ENCODE assay signal across 11 mouse cellular contexts in genomic region chr2:90913671-90914070, GRCm38 (mm10). TPM values are rescaled to one million over a fixed set of nuclear protein-coding genes. Genes with fewer than 3 reads are reported as not detected.
DNase-seq lines count a peak whose midpoint lies in the region; ATAC-seq and TF ChIP-seq lines count a peak whose summit lies in the region.
"Had no signal": no experiment of that assay in that cellular context is flagged by ENCODE, and none has a peak within 500 bp of the region (broad histone marks: within the 10 kb centered on the region; RNA-seq: fewer than 3 reads in every experiment).

No protein-coding gene starts in this region.

- no peaks in the 10 kb centered on the region for H3K9me3 ChIP-seq in embryonic facial prominence, embryonic 13.5 days
- H3K9me3 ChIP-seq in embryonic facial prominence, embryonic 10.5 days = no peaks in the 10 kb centered on the region
- H3K9me3 ChIP-seq: midbrain, embryonic 12.5 days had no signal

- WGBS in embryonic facial prominence, embryonic 13.5 days = 87% methylated on average over 2 of the region's 2 CpGs
- WGBS in embryonic facial prominence, embryonic 10.5 days = 91% methylated on average over 2 of the region's 2 CpGs

- no peak overlapping the region for H3K4me2 ChIP-seq in embryonic facial prominence, embryonic 13.5 days
- H3K4me2 ChIP-seq: midbrain, embryonic 12.5 days had no signal

- no peak for ATAC-seq in embryonic facial prominence, embryonic 13.5 days (ENCODE audit: insufficient number of reproducible peaks, insufficient read depth, low FRiP score, low TSS enrichment, low read depth)

- no peak overlapping the region for H3K27ac ChIP-seq in embryonic facial prominence, embryonic 13.5 days
- H3K27ac ChIP-seq in embryonic facial prominence, embryonic 10.5 days (replicated peaks) = no peak overlapping the region
- H3K27ac ChIP-seq in layer of hippocampus, adult 2 months = peak overlapping the region; percentile 1; the same call in 1 of the 2 replicates
- H3K27ac ChIP-seq: midbrain, embryonic 12.5 days had no signal

- DNase-seq in embryonic facial prominence, embryonic 10.5 days (ENCODE audit: low spot score) = no peak
- DNase-seq in layer of hippocampus, adult 2 months (ENCODE audit: low spot score in 2 of 2) = no peak
- no peak for DNase-seq in layer of hippocampus, adult 8-10 months (ENCODE audit: low spot score in 2 of 2)
- DNase-seq in NIH3T3 (ENCODE audit: low read depth) = peak; percentile 69
- DNase-seq in kidney, adult 9 months = peak; percentile 63
- DNase-seq in right cerebral cortex, adult 18-20 months = no peak
- DNase-seq in ovary, postnatal 36 days (ENCODE audit: low spot score) = no peak

- H3K27me3 ChIP-seq in embryonic facial prominence, embryonic 13.5 days = no peaks in the 10 kb centered on the region
- H3K27me3 ChIP-seq in embryonic facial prominence, embryonic 10.5 days (replicated peaks; ENCODE audit: low read depth, poor library complexity, severe bottlenecking) = no peaks in the 10 kb centered on the region
- H3K27me3 ChIP-seq: midbrain, embryonic 12.5 days had no signal

- peaks cover 53% of the 10 kb centered on the region for H3K36me3 ChIP-seq in embryonic facial prominence, embryonic 13.5 days
- H3K36me3 ChIP-seq in embryonic facial prominence, embryonic 10.5 days (replicated peaks) = peaks cover 67% of the 10 kb centered on the region

- peaks cover 25% of the 10 kb centered on the region for H3K4me1 ChIP-seq in embryonic facial prominence, embryonic 13.5 days
- peaks cover 33% of the 10 kb centered on the region for H3K4me1 ChIP-seq in embryonic facial prominence, embryonic 10.5 days

- TF ChIP-seq CTCF in layer of hippocampus, adult 2 months (conservative IDR thresholded peaks at IDR 0.05) = no peak

- 0 out of 2 replicates have a peak overlapping the region, but pooled peaks have one; percentile 11 for H3K9ac ChIP-seq in embryonic facial prominence, embryonic 13.5 days
- H3K9ac ChIP-seq: midbrain, embryonic 12.5 days had no signal

- no peak overlapping the region for H3K4me3 ChIP-seq in embryonic facial prominence, embryonic 13.5 days
- no peak overlapping the region for H3K4me3 ChIP-seq in embryonic facial prominence, embryonic 10.5 days
- no peak overlapping the region for H3K4me3 ChIP-seq in layer of hippocampus, adult 2 months
- H3K4me3 ChIP-seq: erythroblast, embryonic 14.5 days; midbrain, embryonic 12.5 days had no signal

RNA-seq across cellular contexts. Expression of gene Ndufs3, which starts 9.0 kb away (rescaled TPM):
- 208 and 232 TPM in 2 replicates for polyA plus RNA-seq in embryonic facial prominence, embryonic 13.5 days (2015; fragmentation: Nextera tagmentation; extraction: Ambion mirVana)
- polyA plus RNA-seq in embryonic facial prominence, embryonic 10.5 days (2016; fragmentation: Nextera tagmentation; extraction: Ambion mirVana) = 201 and 206 TPM in 2 replicates
- total RNA-seq in layer of hippocampus, adult 2 months (2021) = 100 to 1,000 TPM; 224 to 255 TPM
- total RNA-seq in layer of hippocampus, adult 8-10 months (2022) = 100 to 1,000 TPM; 234 to 266 (median 248) TPM

RNA-seq across cellular contexts. Expression of gene Kbtbd4, which starts 9.1 kb away (rescaled TPM):
- 46.1 and 47.0 TPM in 2 replicates for polyA plus RNA-seq in embryonic facial prominence, embryonic 13.5 days (2015; fragmentation: Nextera tagmentation; extraction: Ambion mirVana)
- polyA plus RNA-seq in embryonic facial prominence, embryonic 10.5 days (2016; fragmentation: Nextera tagmentation; extraction: Ambion mirVana) = 58.1 and 59.4 TPM in 2 replicates
- 10 to 100 TPM; 38.1 to 39.5 TPM for total RNA-seq in layer of hippocampus, adult 2 months (2021)
- 10 to 100 TPM; 32.5 to 45.7 (median 34.0) TPM for total RNA-seq in layer of hippocampus, adult 8-10 months (2022)

RNA-seq across cellular contexts. Expression of gene Celf1, which starts 26.5 kb away (rescaled TPM):
- polyA plus RNA-seq in embryonic facial prominence, embryonic 13.5 days (2015; fragmentation: Nextera tagmentation; extraction: Ambion mirVana) = 82.5 and 91.3 TPM in 2 replicates
- 139 and 145 TPM in 2 replicates for polyA plus RNA-seq in embryonic facial prominence, embryonic 10.5 days (2016; fragmentation: Nextera tagmentation; extraction: Ambion mirVana)
- total RNA-seq in layer of hippocampus, adult 2 months (2021) = 100 to 1,000 TPM; 145 to 147 TPM
- 100 to 1,000 TPM; 119 to 137 (median 132) TPM for total RNA-seq in layer of hippocampus, adult 8-10 months (2022)

RNA-seq across cellular contexts. Expression of gene C1qtnf4, which starts 28.0 kb away (rescaled TPM):
- polyA plus RNA-seq in embryonic facial prominence, embryonic 13.5 days (2015; fragmentation: Nextera tagmentation; extraction: Ambion mirVana) = 16.7 and 21.5 TPM in 2 replicates
- 2.8 and 4.9 TPM in 2 replicates for polyA plus RNA-seq in embryonic facial prominence, embryonic 10.5 days (2016; fragmentation: Nextera tagmentation; extraction: Ambion mirVana)
- 100 to 1,000 TPM; 184 to 200 TPM for total RNA-seq in layer of hippocampus, adult 2 months (2021)
- 100 to 1,000 TPM; 162 to 176 (median 166) TPM for total RNA-seq in layer of hippocampus, adult 8-10 months (2022)
- total RNA-seq: hematopoietic stem cell, adult 5-6 weeks had no signal

Comparison
In these comparisons a context has a peak if more than half of its experiments do, and no peak if none do; other contexts are left out.
1. DNase-seq: peak in NIH3T3 (single experiment) and kidney, adult 9 months (single experiment); none in embryonic facial prominence, embryonic 10.5 days (single experiment), layer of hippocampus, adult 2 months (0 of 2), layer of hippocampus, adult 8-10 months (0 of 2), right cerebral cortex, adult 18-20 months (single experiment) and ovary, postnatal 36 days (single experiment).